Mouse (Mus musculus): ENCODE measurements at regions not wholly inside any gene's neighbourhood (a gene's known extent, or its start where the extent isn't known, plus 50 kb on each side); places are given as distances from the start of the nearest gene placed in this dataset.

- 61% methylated on average over 8 of the region's 8 CpGs for WGBS
- Histone ChIP-seq H3K4me3 (ENCODE audit: low read length) (no peak overlapping the region), H3K4me1 (ENCODE audit: control insufficient read depth, insufficient read depth, low read length) (no peaks in the 10 kb centered on the region), H3K36me3 (ENCODE audit: control insufficient read depth, insufficient read depth) (no peaks in the 10 kb centered on the region), H3K27ac (ENCODE audit: low read length) (no peak overlapping the region), H3K9ac (ENCODE audit: low read length) (no peak overlapping the region), H3K4me2 (ENCODE audit: low read depth, low read length) (no peak overlapping the region), H3K27me3 (ENCODE audit: control insufficient read depth, insufficient read depth, low read length) (no peaks in the 10 kb centered on the region), H3K9me3 (replicated peaks; ENCODE audit: control insufficient read depth, low read length) (no peaks in the 10 kb centered on the region)
- ATAC-seq (replicated peaks; ENCODE audit: extremely low read depth, insufficient read depth, low FRiP score), result 0 out of 2 replicates have a peak, but pooled peaks have one; percentile 28
Observed at GRCm38 (mm10) chr1:144330365-144331050, 81.5 kb upstream of the Rgs1 start.

- 77% methylated on average over 6 of the region's 6 CpGs for WGBS
- no peaks in the 10 kb centered on the region for H3K4me1 ChIP-seq (ENCODE audit: control insufficient read depth, insufficient read depth, low read length)
Observed at GRCm38 (mm10) chr1:144319406-144319805, 70.4 kb upstream of the Rgs1 start.

GRCm38 (mm10) chr1:144318289-144318688 lies 69.2 kb upstream of the Rgs1 start:
- H3K9me3 ChIP-seq (replicated peaks; ENCODE audit: control insufficient read depth, low read length), result no peaks in the 10 kb centered on the region
- no peak overlapping the region for H3K9ac ChIP-seq (ENCODE audit: low read length)
- no peak overlapping the region for H3K27ac ChIP-seq (ENCODE audit: low read length)
- H3K4me1 ChIP-seq (ENCODE audit: control insufficient read depth, insufficient read depth, low read length), result no peaks in the 10 kb centered on the region
- H3K36me3 ChIP-seq (ENCODE audit: control insufficient read depth, insufficient read depth), result no peaks in the 10 kb centered on the region
- no peak for ATAC-seq (replicated peaks; ENCODE audit: extremely low read depth, insufficient read depth, low FRiP score)
- no peak overlapping the region for H3K4me3 ChIP-seq (ENCODE audit: low read length)
- 25% methylated on average over 1 of the region's 1 CpGs for WGBS
- H3K4me2 ChIP-seq (ENCODE audit: low read depth, low read length), result no peak overlapping the region
- no peaks in the 10 kb centered on the region for H3K27me3 ChIP-seq (ENCODE audit: control insufficient read depth, insufficient read depth, low read length)

More at GRCm38 (mm10) chr1:144319406-144319805, 70.4 kb upstream of the Rgs1 start:
- Histone ChIP-seq H3K9me3 (replicated peaks; ENCODE audit: control insufficient read depth, low read length) (no peaks in the 10 kb centered on the region), H3K4me2 (ENCODE audit: low read depth, low read length) (no peak overlapping the region), H3K27ac (ENCODE audit: low read length) (no peak overlapping the region), H3K36me3 (ENCODE audit: control insufficient read depth, insufficient read depth) (no peaks in the 10 kb centered on the region), H3K9ac (ENCODE audit: low read length) (no peak overlapping the region), H3K4me3 (ENCODE audit: low read length) (no peak overlapping the region), H3K27me3 (ENCODE audit: control insufficient read depth, insufficient read depth, low read length) (no peaks in the 10 kb centered on the region)
- no peak for ATAC-seq (replicated peaks; ENCODE audit: extremely low read depth, insufficient read depth, low FRiP score)

GRCm38 (mm10) chr1:144317560-144317959 lies 68.5 kb upstream of the Rgs1 start:
- Histone ChIP-seq H3K9me3 (replicated peaks; ENCODE audit: control insufficient read depth, low read length) (no peaks in the 10 kb centered on the region), H3K4me2 (ENCODE audit: low read depth, low read length) (no peak overlapping the region), H3K4me1 (ENCODE audit: control insufficient read depth, insufficient read depth, low read length) (no peaks in the 10 kb centered on the region), H3K36me3 (ENCODE audit: control insufficient read depth, insufficient read depth) (no peaks in the 10 kb centered on the region), H3K27ac (ENCODE audit: low read length) (no peak overlapping the region), H3K27me3 (ENCODE audit: control insufficient read depth, insufficient read depth, low read length) (no peaks in the 10 kb centered on the region), H3K4me3 (ENCODE audit: low read length) (no peak overlapping the region), H3K9ac (ENCODE audit: low read length) (no peak overlapping the region)
- no peak for ATAC-seq (replicated peaks; ENCODE audit: extremely low read depth, insufficient read depth, low FRiP score)
- WGBS, result 76% methylated on average over 3 of the region's 3 CpGs

- WGBS, result 84% methylated on average over 2 of the region's 2 CpGs
- H3K36me3 ChIP-seq (ENCODE audit: control insufficient read depth, insufficient read depth), result no peaks in the 10 kb centered on the region
Observed at GRCm38 (mm10) chr1:144316251-144316650, 67.2 kb upstream of the Rgs1 start.

GRCm38 (mm10) chr1:144314382-144314781 lies 65.3 kb upstream of the Rgs1 start:
- no peak overlapping the region for H3K4me2 ChIP-seq (ENCODE audit: low read depth, low read length)

More at GRCm38 (mm10) chr1:144316251-144316650, 67.2 kb upstream of the Rgs1 start:
- no peak overlapping the region for H3K4me2 ChIP-seq (ENCODE audit: low read depth, low read length)
- H3K9me3 ChIP-seq (replicated peaks; ENCODE audit: control insufficient read depth, low read length), result no peaks in the 10 kb centered on the region
- ATAC-seq (replicated peaks; ENCODE audit: extremely low read depth, insufficient read depth, low FRiP score), result no peak
- no peaks in the 10 kb centered on the region for H3K27me3 ChIP-seq (ENCODE audit: control insufficient read depth, insufficient read depth, low read length)
- H3K4me1 ChIP-seq (ENCODE audit: control insufficient read depth, insufficient read depth, low read length), result no peaks in the 10 kb centered on the region
- no peak overlapping the region for H3K9ac ChIP-seq (ENCODE audit: low read length)
- H3K4me3 ChIP-seq (ENCODE audit: low read length), result no peak overlapping the region
- no peak overlapping the region for H3K27ac ChIP-seq (ENCODE audit: low read length)

GRCm38 (mm10) chr1:144313318-144313717 lies 64.3 kb upstream of the Rgs1 start:
- Histone ChIP-seq H3K27ac (ENCODE audit: low read length) (no peak overlapping the region), H3K4me3 (ENCODE audit: low read length) (no peak overlapping the region), H3K27me3 (ENCODE audit: control insufficient read depth, insufficient read depth, low read length) (no peaks in the 10 kb centered on the region), H3K4me2 (ENCODE audit: low read depth, low read length) (no peak overlapping the region), H3K9ac (ENCODE audit: low read length) (no peak overlapping the region), H3K36me3 (ENCODE audit: control insufficient read depth, insufficient read depth) (no peaks in the 10 kb centered on the region), H3K9me3 (replicated peaks; ENCODE audit: control insufficient read depth, low read length) (no peaks in the 10 kb centered on the region), H3K4me1 (ENCODE audit: control insufficient read depth, insufficient read depth, low read length) (no peaks in the 10 kb centered on the region)
- ATAC-seq (replicated peaks; ENCODE audit: extremely low read depth, insufficient read depth, low FRiP score), result no peak
- 76% methylated on average over 1 of the region's 1 CpGs for WGBS

More at GRCm38 (mm10) chr1:144314382-144314781, 65.3 kb upstream of the Rgs1 start:
- Histone ChIP-seq H3K9ac (ENCODE audit: low read length) (no peak overlapping the region), H3K36me3 (ENCODE audit: control insufficient read depth, insufficient read depth) (no peaks in the 10 kb centered on the region), H3K27ac (ENCODE audit: low read length) (no peak overlapping the region), H3K9me3 (replicated peaks; ENCODE audit: control insufficient read depth, low read length) (no peaks in the 10 kb centered on the region), H3K4me1 (ENCODE audit: control insufficient read depth, insufficient read depth, low read length) (no peaks in the 10 kb centered on the region), H3K4me3 (ENCODE audit: low read length) (no peak overlapping the region), H3K27me3 (ENCODE audit: control insufficient read depth, insufficient read depth, low read length) (no peaks in the 10 kb centered on the region)
- ATAC-seq (replicated peaks; ENCODE audit: extremely low read depth, insufficient read depth, low FRiP score), result no peak
- 83% methylated on average over 2 of the region's 2 CpGs for WGBS

GRCm38 (mm10) chr1:144309901-144310300 lies 60.9 kb upstream of the Rgs1 start:
- no peaks in the 10 kb centered on the region for H3K36me3 ChIP-seq (ENCODE audit: control insufficient read depth, insufficient read depth)
- peaks cover 8% of the 10 kb centered on the region; the same call in 1 of the 2 replicates for H3K4me1 ChIP-seq (ENCODE audit: control insufficient read depth, insufficient read depth, low read length)
- H3K9me3 ChIP-seq (replicated peaks; ENCODE audit: control insufficient read depth, low read length), result no peaks in the 10 kb centered on the region
- ATAC-seq (replicated peaks; ENCODE audit: extremely low read depth, insufficient read depth, low FRiP score), result no peak
- no peak overlapping the region for H3K4me2 ChIP-seq (ENCODE audit: low read depth, low read length)
- H3K9ac ChIP-seq (ENCODE audit: low read length), result no peak overlapping the region
- H3K27me3 ChIP-seq (ENCODE audit: control insufficient read depth, insufficient read depth, low read length), result no peaks in the 10 kb centered on the region
- 75% methylated on average over 3 of the region's 3 CpGs for WGBS
- H3K4me3 ChIP-seq (ENCODE audit: low read length), result no peak overlapping the region
- no peak overlapping the region for H3K27ac ChIP-seq (ENCODE audit: low read length)

- H3K9me3 ChIP-seq (replicated peaks; ENCODE audit: control insufficient read depth, low read length), result no peaks in the 10 kb centered on the region
- 62% methylated on average over 5 of the region's 5 CpGs for WGBS
- H3K36me3 ChIP-seq (ENCODE audit: control insufficient read depth, insufficient read depth), result no peaks in the 10 kb centered on the region
- no peak overlapping the region for H3K9ac ChIP-seq (ENCODE audit: low read length)
- H3K27ac ChIP-seq (ENCODE audit: low read length), result no peak overlapping the region
- peaks cover 8% of the 10 kb centered on the region; the same call in 1 of the 2 replicates for H3K4me1 ChIP-seq (ENCODE audit: control insufficient read depth, insufficient read depth, low read length)
- ATAC-seq (replicated peaks; ENCODE audit: extremely low read depth, insufficient read depth, low FRiP score), result no peak
- H3K4me3 ChIP-seq (ENCODE audit: low read length), result no peak overlapping the region
- no peaks in the 10 kb centered on the region for H3K27me3 ChIP-seq (ENCODE audit: control insufficient read depth, insufficient read depth, low read length)
- H3K4me2 ChIP-seq (ENCODE audit: low read depth, low read length), result no peak overlapping the region
Observed at GRCm38 (mm10) chr1:144308313-144308712, 59.3 kb upstream of the Rgs1 start.

Measured in heart, embryonic 16.5 days (tissue).